Mouse (Mus musculus) hindbrain, embryonic 16.5 days (tissue): Measurements from ENCODE around the gene Gm49318. TPM values are rescaled to one million over a fixed set of nuclear protein-coding genes. Genes with fewer than 3 reads are reported as not detected.

ENCODE experiments used
- ATAC-seq: fragments of 200-750 bp; cut with Nextera tagmentation; 2 replicates; pipeline ENCODE4 v1.8.0; 2017; ENCODE audit warnings: moderate TSS enrichment, moderate library complexity
- H3K27ac ChIP-seq: fragments of 300-500 bp; sonication (generic); 2 replicates; pipeline ENCODE4 v1.5.1; 2014; ENCODE audit warnings: low read depth, mild to moderate bottlenecking, control low read depth, low read length, moderate library complexity
- H3K27me3 ChIP-seq: fragments of 300-500 bp; sonication (generic); replicated peaks from 2 replicates; pipeline ENCODE4 v1.6.1; 2014; ENCODE audit warnings: low read length; ENCODE audit not compliant: control insufficient read depth, insufficient read depth
- H3K36me3 ChIP-seq: fragments of 300-500 bp; sonication (generic); 2 replicates; pipeline ENCODE4 v1.6.1; 2014; ENCODE audit warnings: mild to moderate bottlenecking, low read length, moderate library complexity, mixed read lengths; ENCODE audit not compliant: control insufficient read depth, insufficient read depth
- H3K4me1 ChIP-seq: fragments of 300-500 bp; sonication (generic); 2 replicates; pipeline ENCODE4 v1.6.1; 2014; ENCODE audit warnings: low read depth, low read length; ENCODE audit not compliant: control insufficient read depth, insufficient read depth
- H3K4me2 ChIP-seq: fragments of 300-500 bp; sonication (generic); 2 replicates; pipeline ENCODE4 v1.6.1; 2014; ENCODE audit warnings: mild to moderate bottlenecking, low read length, control low read depth, moderate library complexity
- H3K4me3 ChIP-seq: fragments of 300-500 bp; sonication (generic); 2 replicates; pipeline ENCODE4 v1.5.1; 2014; ENCODE audit warnings: mild to moderate bottlenecking, low read length, control low read depth, moderate library complexity
- H3K9ac ChIP-seq: fragments of 300-500 bp; sonication (generic); 2 replicates; pipeline ENCODE4 v1.6.1; 2014; ENCODE audit warnings: low read depth, mild to moderate bottlenecking, control low read depth, low read length, moderate library complexity
- H3K9me3 ChIP-seq: fragments of 300-500 bp; sonication (generic); 2 replicates; pipeline ENCODE4 v1.6.1; 2014; ENCODE audit warnings: mild to moderate bottlenecking, low read length, moderate library complexity; ENCODE audit not compliant: control insufficient read depth
- WGBS: fragments of 180-500 bp; shearing (Covaris S2); extraction: QIAGEN DNeasy Blood & Tissue Kit; methylation state at CpG from one replicate; pipeline ENCODE4 v1.1.7; 2014; 5-methylcytosine and 5-hydroxymethylcytosine counted together
- polyA plus RNA-seq: library from polyadenylated mRNA; unstranded; fragments of >200 nt; fragmentation: Nextera tagmentation; extraction: Ambion mirVana; gene quantifications from 2 replicates; pipeline ENCODE4 v1.2.1, GENCODE M21; 2015

Gm49318 gene
- not detected in 2 replicates for polyA plus RNA-seq

- WGBS: 1% methylated on average over 67 of the region's 87 CpGs
- H3K36me3 ChIP-seq: peaks cover 4% of the 10 kb centered on the region; the same call in 1 of the 2 replicates
Measured at GRCm38 (mm10) chr9:22070791-22071573, at the start of gene Gm49318, which contains the start of gene Zfp653. Gm49318 (minus strand) TSS chr9:22071259. Zfp653 (minus strand) TSS chr9:22071376.

GRCm38 (mm10) chr9:22119543-22119942 is 48.5 kb upstream of the Gm49318 start:
- H3K27me3 ChIP-seq: no peaks in the 10 kb centered on the region
- 93% methylated on average over 4 of the region's 4 CpGs for WGBS
- ATAC-seq: no peak
- H3K9me3 ChIP-seq: no peaks in the 10 kb centered on the region
- H3K4me2 ChIP-seq: no peak overlapping the region
- peaks cover 16% of the 10 kb centered on the region for H3K4me1 ChIP-seq
- no peak overlapping the region for H3K9ac ChIP-seq
- no peaks in the 10 kb centered on the region for H3K36me3 ChIP-seq
- H3K27ac ChIP-seq: no peak overlapping the region
- H3K4me3 ChIP-seq: no peak overlapping the region

More at GRCm38 (mm10) chr9:22070791-22071573, at the start of gene Gm49318, which contains the start of gene Zfp653:
- Histone ChIP-seq H3K4me3 (peak within 1 kb of the TSS; percentile 75), H3K27me3 (no peaks in the 10 kb centered on the region), H3K4me1 (peaks cover 14% of the 10 kb centered on the region), H3K27ac (peak within 1 kb of the TSS; percentile 97), H3K9me3 (no peaks in the 10 kb centered on the region), H3K4me2 (peak within 1 kb of the TSS; percentile 71), H3K9ac (peak within 1 kb of the TSS; percentile 91)
- peak; percentile 97 for ATAC-seq

- H3K4me1 ChIP-seq: peaks cover 16% of the 10 kb centered on the region
- H3K27ac ChIP-seq: no peak overlapping the region
- peak overlapping the region; percentile 63; the same call in 1 of the 2 replicates for H3K9ac ChIP-seq
- peak overlapping the region; percentile 89 for H3K4me2 ChIP-seq
- H3K27me3 ChIP-seq: no peaks in the 10 kb centered on the region
- H3K4me3 ChIP-seq: peak overlapping the region; percentile 91
- H3K9me3 ChIP-seq: no peaks in the 10 kb centered on the region
- WGBS: 45% methylated on average over 10 of the region's 10 CpGs
- ATAC-seq: no peak
- H3K36me3 ChIP-seq: peaks cover 9% of the 10 kb centered on the region
Measured at GRCm38 (mm10) chr9:22117754-22118456, 46.8 kb upstream of the Gm49318 start.

- Histone ChIP-seq H3K9me3 (no peaks in the 10 kb centered on the region), H3K4me3 (peak within 1 kb of the TSS; percentile 91), H3K27me3 (no peaks in the 10 kb centered on the region), H3K9ac (peak within 1 kb of the TSS; percentile 88), H3K4me1 (peaks cover 16% of the 10 kb centered on the region), H3K36me3 (peaks cover 18% of the 10 kb centered on the region), H3K4me2 (peak within 1 kb of the TSS; percentile 89), H3K27ac (peak within 1 kb of the TSS; percentile 78)
- ATAC-seq: peak; percentile 97
- under 1% methylated on average over 49 of the region's 52 CpGs for WGBS
Measured at GRCm38 (mm10) chr9:22116740-22117426, 45.8 kb upstream of the Gm49318 start, which contains the start of gene Elof1. Elof1 (minus strand) TSS chr9:22117172.

GRCm38 (mm10) chr9:22116086-22116485 is 45.0 kb upstream of the Gm49318 start:
- ATAC-seq: no peak
- peaks cover 16% of the 10 kb centered on the region for H3K4me1 ChIP-seq
- peaks cover 22% of the 10 kb centered on the region for H3K36me3 ChIP-seq
- H3K9ac ChIP-seq: peak overlapping the region; percentile 88
- H3K27ac ChIP-seq: no peak overlapping the region; the same call in 1 of the 2 replicates
- H3K4me3 ChIP-seq: peak overlapping the region; percentile 91
- H3K4me2 ChIP-seq: peak overlapping the region; percentile 89
- WGBS: 10% methylated on average over 15 of the region's 15 CpGs
- no peaks in the 10 kb centered on the region for H3K27me3 ChIP-seq
- H3K9me3 ChIP-seq: no peaks in the 10 kb centered on the region

- Histone ChIP-seq H3K27me3 (no peaks in the 10 kb centered on the region), H3K9ac (peak overlapping the region; percentile 88), H3K27ac (no peak overlapping the region), H3K4me3 (peak overlapping the region; percentile 91), H3K4me2 (peak overlapping the region; percentile 89), H3K9me3 (no peaks in the 10 kb centered on the region), H3K36me3 (peaks cover 22% of the 10 kb centered on the region), H3K4me1 (peaks cover 16% of the 10 kb centered on the region)
- no peak for ATAC-seq
- WGBS: 83% methylated on average over 4 of the region's 4 CpGs
Measured at GRCm38 (mm10) chr9:22115635-22116034, 44.6 kb upstream of the Gm49318 start.

- Histone ChIP-seq H3K9ac (no peak overlapping the region; the same call in 1 of the 2 replicates), H3K27me3 (no peaks in the 10 kb centered on the region), H3K36me3 (peaks cover 21% of the 10 kb centered on the region), H3K4me3 (no peak overlapping the region), H3K4me2 (no peak overlapping the region), H3K27ac (no peak overlapping the region), H3K9me3 (no peaks in the 10 kb centered on the region), H3K4me1 (no peaks in the 10 kb centered on the region)
- no peak for ATAC-seq
- 91% methylated on average over 9 of the region's 9 CpGs for WGBS
Measured at GRCm38 (mm10) chr9:22108194-22108593, 37.1 kb upstream of the Gm49318 start.

GRCm38 (mm10) chr9:22099922-22100321 is 28.9 kb upstream of the Gm49318 start:
- H3K9me3 ChIP-seq: no peaks in the 10 kb centered on the region
- WGBS: 2% methylated on average over 18 of the region's 18 CpGs
- peaks cover 4% of the 10 kb centered on the region for H3K4me1 ChIP-seq
- no peak overlapping the region for H3K9ac ChIP-seq
- ATAC-seq: no peak
- H3K27me3 ChIP-seq: peaks cover 24% of the 10 kb centered on the region
- H3K4me3 ChIP-seq: no peak overlapping the region
- H3K27ac ChIP-seq: no peak overlapping the region
- no peaks in the 10 kb centered on the region for H3K36me3 ChIP-seq
- no peak overlapping the region for H3K4me2 ChIP-seq
